Mouse (Mus musculus): ENCODE measurements around the gene Pik3c2b. TPM values are rescaled to one million over a fixed set of nuclear protein-coding genes. Genes with fewer than 3 reads are reported as not detected.
A peak's percentile ranks its signal among the peaks of the same experiment; 100 is the strongest.
"Not testable (repeated sequence)": the region's sequence is repeated elsewhere in the genome, so short reads cannot be mapped to it uniquely, and the experiment has no call there.

Pik3c2b gene
- total RNA-seq, 2 experiments from 2014 or later, result 17.9 to 20.4 TPM

DNA sequence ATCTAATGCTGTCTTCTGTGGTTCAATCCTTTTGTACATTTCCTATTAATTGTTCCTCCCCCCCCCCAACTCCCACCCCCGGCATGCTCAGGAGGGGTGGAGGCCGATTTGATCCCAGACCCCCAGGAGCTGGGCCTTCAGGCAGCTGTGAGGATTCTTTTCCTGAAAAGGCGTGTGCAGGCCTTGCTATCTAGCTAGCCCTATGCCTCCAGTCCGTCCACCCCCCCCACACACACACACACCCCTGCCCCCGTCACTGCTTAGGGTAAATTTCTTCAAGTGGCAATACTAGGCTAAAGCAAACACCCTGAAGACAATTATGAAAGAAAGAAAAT is 12.5 kb upstream of the Pik3c2b start:
- DNase-seq, result no peak
- intact Hi-C loops (cut with DNase I), result loop anchor here (10.0 kb wide), 1 partner anchor 572 kb away; no protein-coding TSS in a partner anchor

DNA sequence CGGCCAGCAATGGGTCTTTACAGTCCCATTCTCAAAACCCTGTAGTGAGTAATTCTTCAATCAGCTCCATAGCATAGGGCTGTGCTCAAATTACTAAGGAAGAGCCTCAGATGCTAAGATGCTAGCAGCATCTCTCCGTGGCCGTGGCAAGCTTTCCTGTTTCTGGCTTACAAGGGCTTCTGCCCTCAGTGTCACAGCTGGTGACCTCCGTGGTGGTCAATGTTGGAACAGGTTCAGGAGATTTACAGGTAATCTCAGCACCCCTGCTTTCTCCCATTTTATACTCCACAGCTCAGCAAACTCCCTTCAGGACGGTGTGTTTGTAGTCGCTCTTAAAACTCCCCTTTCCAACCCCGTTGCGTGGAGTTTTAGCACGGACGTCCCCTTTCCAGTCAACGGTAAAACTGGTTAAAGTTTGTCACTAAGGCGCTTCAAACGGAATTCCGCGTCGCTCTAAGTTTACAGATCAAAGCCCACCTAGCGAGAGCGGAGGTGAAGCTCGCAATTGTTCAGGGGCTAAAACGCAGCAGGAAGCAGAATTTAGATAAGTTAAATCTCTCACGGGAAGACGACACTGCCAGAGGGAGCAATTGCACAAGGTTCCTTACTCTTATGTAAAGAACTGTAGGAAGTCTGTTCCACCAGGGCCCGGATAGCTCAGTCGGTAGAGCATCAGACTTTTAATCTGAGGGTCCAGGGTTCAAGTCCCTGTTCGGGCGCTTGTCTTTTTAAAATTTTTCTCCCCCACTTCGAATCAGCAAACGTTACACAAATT is 12.0 kb upstream of the Pik3c2b start:
- DNase-seq, result peak; percentile 72 to 76
- intact Hi-C loops (cut with DNase I), result loop anchor here (10.0 kb wide), 1 partner anchor 571 kb away; no protein-coding TSS in a partner anchor

DNA sequence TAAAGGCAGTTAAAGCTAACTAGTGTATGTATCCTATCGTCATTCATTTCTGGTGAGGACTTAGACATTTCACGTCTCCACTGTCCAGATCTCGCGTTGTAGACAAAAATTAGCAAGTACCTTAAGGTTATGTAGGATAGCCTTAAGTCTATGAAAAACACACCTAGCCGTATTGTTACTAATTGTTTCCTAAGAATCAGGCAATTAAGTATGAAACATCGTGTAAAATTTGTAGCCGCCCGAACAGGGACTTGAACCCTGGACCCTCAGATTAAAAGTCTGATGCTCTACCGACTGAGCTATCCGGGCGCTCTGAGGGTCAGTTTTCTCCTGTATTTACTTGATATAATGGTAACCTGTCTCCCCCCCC is 11.4 kb upstream of the Pik3c2b start:
- DNase-seq, result peak; percentile 55 to 68
- intact Hi-C loops (cut with DNase I), result loop anchor here (10.0 kb wide), 1 partner anchor 571 kb away; no protein-coding TSS in a partner anchor

DNA sequence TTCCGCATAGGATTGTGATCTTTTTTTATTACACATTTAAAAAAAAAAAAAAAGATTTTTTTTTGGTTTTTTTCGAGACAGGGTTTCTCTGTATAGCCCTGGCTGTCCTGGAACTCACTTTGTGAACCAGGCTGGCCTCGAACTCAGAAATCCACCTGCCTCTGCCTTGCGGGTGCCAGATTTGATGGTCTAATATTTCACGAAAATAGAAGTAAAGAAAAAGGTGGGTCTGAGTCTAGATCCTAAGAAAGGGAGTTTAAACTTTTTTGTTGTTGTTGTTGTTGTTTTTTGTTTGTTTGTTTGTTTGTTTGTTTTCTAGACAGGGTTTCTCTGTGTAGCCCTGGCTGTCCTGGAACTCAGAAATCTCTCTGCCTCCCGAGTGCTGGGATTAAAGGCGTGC is 10.8 kb upstream of the Pik3c2b start:
- DNase-seq, result not testable (repeated sequence)
- intact Hi-C loops (cut with DNase I), result loop anchor here (5.0 to 10.0 kb wide), 2 partner anchors 273 to 570 kb away; partner anchors contain the start of gene Golt1a

DNA sequence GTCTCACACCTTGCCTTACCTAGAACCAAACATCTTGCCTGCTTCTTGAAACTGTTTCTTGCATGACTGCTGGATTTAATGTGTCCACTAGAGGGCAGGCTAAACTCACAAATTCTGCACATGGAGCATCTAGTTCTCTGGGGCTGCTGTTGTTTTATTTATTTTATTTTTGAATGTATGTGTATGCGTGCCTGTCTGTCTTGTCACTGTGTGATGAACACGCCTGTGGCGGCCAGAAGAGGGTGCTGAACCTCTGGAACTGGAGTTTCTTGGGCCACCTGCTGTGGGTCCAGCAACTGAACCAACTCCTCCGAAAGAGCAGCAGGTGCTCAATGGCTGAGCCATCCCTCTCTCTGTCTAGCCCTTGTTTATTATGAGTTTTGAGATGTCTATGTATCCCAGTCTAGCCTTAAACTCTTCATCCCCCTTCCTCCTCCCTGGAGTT is 5.9 kb upstream of the Pik3c2b start:
- intact Hi-C loops (cut with DNase I), result loop anchor here (1.0 to 10.0 kb wide), 4 partner anchors 48 to 565 kb away; partner anchors contain the start of gene Golt1a
- DNase-seq, result peak; percentile 55 to 63

DNA sequence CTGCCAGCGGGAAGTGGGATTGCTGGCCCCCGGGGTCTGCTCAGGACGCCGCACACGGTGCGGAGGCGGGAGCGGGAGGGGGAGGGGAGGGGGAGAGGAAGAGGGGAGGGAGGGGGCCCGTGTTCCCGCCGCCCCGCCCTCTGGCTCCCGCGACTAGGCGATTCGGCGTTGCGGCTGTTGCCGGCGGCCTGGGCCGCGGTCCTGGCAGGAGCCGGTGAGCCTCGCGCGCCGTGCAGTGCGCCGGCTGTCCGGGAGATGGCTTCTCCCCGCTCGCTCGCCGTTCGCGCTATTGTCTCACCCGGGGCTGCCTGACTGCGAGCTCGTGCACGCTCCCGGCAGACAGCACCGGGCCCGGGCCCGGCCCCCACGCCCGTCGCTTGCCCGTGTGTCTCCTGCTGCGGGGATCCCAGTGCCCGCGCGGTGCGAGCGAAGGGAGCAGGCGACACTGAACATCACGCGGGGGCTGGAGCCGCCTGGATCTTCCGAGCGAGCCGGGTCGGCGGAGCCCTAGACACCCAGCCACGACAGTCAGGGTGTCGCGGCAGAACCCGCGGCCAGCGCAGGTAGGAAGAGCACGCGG is 484 bp downstream of the Pik3c2b start:
- peak; percentile 76 to 83 for DNase-seq
- intact Hi-C loops (cut with DNase I), result loop anchor here (1.0 to 2.0 kb wide), 2 partner anchors 23 to 27 kb away; no protein-coding TSS in a partner anchor

DNA sequence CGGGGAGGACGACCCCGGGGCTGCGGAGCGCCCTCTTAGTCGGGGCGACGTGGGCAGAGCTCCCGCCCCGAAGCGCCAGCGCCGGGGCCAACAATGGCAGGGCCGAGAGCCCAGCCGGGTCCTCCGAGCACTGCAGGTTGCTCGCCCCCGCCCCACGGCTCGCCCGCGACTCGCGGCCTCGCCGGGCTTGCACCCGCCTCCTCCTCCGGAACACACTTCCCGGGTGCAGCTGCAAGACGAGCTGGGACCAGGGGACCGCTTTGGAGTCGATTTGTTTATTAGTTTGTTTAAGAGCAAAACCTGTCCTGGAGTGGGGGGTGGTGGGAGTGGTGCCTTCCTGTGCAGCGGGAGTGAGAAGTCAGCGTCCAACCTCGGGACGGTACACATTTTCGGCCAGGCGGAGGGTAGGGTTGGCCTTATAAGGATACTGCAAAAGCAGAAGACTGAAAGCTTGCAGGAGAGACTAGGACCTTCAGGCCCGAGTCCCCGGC is 1.0 kb downstream of the Pik3c2b start:
- intact Hi-C loops (cut with DNase I), result loop anchor here (1.0 to 2.0 kb wide), 2 partner anchors 22 to 27 kb away; no protein-coding TSS in a partner anchor
- DNase-seq, result peak; percentile 48 to 56

DNA sequence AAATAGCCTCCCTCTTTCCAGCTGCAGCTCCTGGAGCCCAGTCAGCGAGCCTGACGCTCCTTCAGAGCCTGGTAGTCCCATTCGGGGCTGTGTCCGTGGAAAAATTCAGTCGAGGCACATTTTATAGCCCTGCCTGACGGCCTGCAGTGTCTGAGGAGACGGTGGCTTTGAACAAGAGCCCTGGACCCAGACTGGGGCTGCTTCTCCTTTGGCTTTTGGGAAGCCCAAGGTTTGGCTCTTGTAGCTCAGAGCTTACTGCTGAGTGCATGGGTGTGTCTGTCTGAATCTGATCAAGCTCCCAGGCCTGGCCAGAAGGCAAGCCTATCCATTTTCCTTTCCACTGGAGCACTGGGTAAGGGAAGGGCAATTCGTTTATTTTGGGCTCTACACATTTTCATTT is 2.1 kb downstream of the Pik3c2b start:
- DNase-seq, result no peak
- intact Hi-C loops (cut with DNase I), result loop anchor here (2.0 kb wide), 1 partner anchor 21 kb away; no protein-coding TSS in a partner anchor

DNA sequence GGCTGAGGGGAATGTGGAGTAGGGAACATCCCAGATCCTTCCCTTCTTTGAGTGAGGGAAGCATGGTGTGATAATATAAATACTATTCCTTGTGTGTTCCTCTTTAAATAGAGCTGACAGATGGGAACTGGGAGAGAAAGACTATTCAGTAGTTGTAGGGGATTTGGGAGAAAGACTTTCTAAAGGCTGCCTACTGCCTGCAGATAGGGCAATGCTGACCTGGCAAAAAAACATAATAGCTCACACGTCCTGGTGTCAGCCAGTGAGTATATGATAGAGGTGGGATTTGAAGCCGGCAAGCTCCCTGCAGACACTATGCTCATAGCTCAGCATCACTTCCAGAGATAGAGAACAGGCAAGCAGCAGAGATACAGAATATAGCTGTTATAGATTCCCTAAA is 3.2 kb downstream of the Pik3c2b start:
- DNase-seq, result no peak
- intact Hi-C loops (cut with DNase I), result no loop called here

DNA sequence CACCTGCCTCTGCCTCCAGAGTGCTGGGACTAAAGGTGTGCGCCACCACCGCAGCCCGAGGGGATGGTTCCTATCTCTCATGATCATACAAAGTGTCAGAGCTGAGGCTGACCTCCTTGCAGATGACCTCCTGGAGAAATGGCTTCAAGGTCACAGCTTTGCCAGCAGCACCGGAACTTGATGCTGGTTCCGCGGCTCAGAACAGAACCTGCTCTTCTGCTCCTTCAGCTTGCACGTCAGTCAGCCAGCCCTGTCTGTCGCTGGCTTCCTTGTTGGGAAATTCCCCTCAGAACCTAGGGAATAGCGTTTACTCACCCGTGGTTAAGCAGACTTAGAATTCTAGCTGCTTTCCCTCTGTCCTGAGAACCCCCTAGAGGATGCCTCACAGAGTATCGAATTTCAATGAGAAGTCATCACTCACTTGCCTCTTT is 4.5 kb downstream of the Pik3c2b start:
- intact Hi-C loops (cut with DNase I), result no loop called here

DNA sequence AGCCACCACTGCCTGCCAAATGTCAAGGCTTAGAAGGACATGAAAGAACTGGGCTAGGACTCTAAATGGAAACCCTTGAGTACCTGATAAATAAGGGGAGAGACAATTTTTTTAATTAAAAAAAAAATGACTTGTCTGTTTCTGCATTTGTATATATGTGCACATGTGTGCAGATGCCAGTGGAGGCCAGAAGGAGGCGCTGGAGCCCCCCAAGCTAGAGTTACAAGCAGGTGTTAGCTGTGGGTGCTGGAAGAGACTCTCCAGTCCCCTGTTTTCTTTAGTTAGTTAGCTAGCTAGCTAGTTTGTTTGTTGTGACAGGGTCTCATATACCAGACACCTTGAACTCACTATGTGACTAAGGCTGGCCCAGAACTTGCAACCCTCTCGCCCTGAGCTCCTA is 6.4 kb downstream of the Pik3c2b start:
- intact Hi-C loops (cut with DNase I), result no loop called here
- DNase-seq, result no peak

More for the DNA sequence above, 4.5 kb downstream of the Pik3c2b start:
- DNase-seq, result no peak

DNA sequence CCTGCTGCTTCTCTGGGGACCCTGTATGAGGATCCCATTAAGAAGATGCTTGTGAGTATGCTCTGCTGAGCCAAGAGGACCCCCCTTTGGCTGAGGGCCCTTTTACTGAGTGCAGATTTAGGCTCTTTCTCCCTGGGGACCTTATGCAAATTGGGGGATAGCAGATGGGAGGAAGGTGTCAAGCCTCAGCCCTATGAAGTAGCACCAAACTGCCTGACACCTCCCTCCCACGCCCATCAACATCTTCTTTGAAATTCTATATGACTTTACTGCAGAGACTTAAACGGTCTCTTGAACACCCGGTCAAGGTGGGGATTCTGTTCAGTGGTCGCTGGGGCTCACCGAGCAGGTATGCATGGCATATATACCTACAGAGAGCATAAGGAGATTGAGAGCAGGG is 7.6 kb downstream of the Pik3c2b start:
- intact Hi-C loops (cut with DNase I), result no loop called here
- no peak for DNase-seq

DNA sequence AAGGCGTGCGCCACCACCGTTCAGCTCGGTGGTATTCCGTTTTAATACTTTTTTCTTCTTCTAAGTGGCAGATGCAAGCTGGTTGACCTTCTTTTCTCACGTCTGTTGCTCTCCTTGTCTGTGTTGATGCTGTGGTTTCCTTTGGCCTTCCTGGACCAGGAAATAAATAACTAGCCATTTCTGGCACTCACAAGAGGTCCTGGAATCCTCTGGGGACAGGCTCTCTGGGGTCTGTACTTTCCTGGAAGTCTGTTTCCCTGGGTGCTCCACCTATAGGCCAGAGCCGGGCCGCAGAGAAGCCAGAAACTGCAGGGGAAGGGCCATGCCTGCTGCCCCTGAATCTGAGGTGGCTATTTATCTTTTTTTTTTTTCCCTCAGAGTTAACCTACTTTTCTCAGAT is 8.9 kb downstream of the Pik3c2b start:
- no peak for DNase-seq
- intact Hi-C loops (cut with DNase I), result no loop called here

DNA sequence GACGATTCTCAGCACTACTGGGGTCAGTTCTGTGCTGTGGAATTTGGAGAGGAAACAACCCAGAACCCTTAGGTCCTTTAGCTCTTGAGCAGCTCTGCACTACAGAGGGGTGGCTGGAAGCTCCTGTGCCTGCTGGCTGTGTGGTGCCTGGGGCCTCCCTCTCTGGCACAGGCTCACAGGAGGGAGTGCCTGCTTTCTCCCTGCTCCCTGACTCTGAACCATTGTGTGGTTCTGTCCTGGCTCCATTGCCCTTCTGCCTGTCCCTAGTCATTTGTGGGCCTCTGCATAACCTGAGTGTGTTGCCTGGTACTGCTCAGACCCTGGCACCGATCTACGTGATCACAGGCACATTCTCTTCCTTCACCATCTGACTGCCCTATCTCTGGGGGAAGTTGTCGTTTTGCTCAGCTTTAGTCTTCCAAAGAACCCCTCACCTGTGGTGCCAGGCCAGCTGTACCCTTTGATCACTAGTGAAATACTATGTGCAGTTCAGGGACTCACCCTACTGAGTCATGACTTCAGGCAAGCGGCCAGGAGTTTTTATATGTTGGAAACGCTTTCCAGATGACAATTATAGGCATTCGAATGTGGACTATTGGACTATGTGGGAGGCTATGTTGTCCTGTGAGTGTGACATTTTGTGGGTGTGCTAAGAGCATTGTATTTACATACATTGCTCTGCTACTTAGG is 12.0 kb downstream of the Pik3c2b start:
- intact Hi-C loops (cut with DNase I), result no loop called here
- no peak for DNase-seq

DNA sequence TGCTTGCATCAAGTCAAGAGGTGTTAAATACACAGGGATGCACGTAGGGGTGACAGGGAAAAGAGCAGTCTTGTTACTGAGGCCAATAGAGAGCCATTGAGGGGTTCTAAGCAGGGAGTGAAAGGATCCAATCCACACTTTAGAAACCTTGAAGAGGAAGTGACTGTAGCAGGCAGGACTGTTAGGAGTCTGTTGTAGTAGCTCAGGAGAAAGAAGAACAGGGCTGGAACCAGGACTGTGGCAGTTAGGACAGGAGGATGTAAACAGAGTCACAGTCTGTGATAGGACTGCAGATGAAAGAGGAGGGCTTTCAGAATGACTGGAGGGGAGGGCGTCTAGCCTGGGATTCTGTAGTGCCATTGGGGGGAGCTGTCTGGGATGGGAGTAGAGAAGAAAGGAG is 14.1 kb downstream of the Pik3c2b start:
- no peak for DNase-seq
- intact Hi-C loops (cut with DNase I), result no loop called here

DNA sequence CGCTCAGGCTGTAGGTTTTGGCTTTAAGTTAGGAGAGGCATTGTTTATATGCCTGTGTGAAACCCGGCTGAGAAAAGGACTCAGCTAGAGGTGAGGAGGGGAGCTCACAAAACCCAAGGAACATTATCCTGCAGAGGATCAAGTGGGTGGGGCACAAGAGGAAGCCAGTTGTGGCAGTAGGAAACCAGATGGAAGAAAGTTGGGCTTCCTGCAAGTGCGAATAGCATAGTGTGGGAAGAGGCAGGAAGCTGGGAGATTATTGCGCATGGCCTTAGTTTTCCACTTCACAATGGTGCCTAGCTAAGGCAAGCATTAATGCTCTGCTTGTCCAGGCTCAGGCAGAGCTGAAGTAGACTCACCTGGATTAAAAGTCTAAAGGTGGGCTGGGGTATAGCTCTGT is 15.2 kb downstream of the Pik3c2b start:
- DNase-seq, result no peak
- intact Hi-C loops (cut with DNase I), result no loop called here

DNA sequence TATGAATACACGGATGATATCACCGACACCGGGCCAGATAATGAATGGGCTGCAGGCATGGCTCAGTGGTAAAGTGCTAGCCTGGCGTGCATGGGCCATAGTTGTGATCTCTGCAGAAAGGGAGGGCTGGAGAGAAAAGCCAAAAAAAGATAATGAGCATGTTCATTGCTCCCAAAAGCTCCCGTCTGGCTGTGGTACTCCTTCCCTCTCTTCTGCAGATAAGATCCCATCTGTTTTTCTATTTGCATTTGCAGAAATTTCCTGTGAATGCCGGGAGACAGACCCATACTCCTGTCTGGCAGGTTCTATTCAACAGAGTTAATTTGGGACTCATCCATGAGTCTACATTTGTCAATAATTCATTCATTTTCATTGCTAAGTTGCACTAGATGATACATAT is 17.7 kb downstream of the Pik3c2b start:
- DNase-seq, result no peak
- intact Hi-C loops (cut with DNase I), result no loop called here

DNA sequence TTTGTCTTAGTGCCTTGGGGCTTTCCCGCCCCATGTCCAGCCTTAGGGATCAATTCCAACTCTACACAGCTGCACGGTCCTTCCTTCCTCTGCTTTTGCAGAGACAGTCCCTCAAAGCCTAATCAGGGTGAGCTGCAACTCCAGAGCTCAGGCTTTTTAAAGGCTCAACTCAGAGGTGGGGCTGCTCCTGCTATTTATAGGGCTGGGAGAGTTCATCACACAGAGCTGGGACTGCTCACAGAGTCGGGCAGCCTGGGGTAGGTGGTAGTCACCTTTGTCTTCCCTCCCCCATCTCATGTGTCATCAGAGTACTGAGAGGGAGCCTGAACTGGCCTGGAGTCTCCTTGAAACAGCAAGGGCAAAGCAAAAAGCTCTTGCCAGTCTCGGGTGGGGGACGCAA is 22.8 kb downstream of the Pik3c2b start:
- DNase-seq, result peak in 1 of 2 experiments; percentile 68
- intact Hi-C loops (cut with DNase I), result loop anchor here (2.0 kb wide), 1 partner anchor 21 kb away; no protein-coding TSS in a partner anchor

DNA sequence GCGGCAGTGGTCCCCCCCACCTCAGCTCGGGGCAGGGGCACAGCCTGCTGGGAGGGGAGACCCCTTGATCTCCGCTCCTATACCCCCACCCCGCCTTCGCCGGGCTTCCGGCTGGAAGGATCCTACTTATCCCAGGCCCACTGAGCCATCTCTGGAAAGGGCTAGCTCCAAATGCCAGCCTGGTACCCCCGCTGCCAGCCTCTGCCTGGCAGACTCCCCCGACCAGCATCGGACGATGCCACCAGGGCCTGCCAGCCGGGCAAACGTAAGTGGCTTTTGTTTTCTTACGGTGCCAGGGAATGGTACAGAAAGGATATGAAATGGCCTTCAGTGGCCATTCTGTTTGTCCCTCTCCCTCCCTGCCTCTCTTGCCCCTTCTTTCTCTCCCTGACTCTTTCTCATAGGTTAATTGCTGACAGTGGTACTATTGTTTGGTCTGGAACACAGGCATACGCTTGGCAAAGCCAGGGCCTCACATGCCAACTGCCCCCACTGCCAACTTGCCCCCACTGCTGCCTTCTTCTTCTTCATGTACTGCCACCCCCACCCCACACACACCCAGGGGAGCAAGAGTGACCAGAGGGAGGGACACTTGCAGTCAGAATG is 23.3 kb downstream of the Pik3c2b start:
- intact Hi-C loops (cut with DNase I), result loop anchor here (2.0 kb wide), 1 partner anchor 22 kb away; no protein-coding TSS in a partner anchor
- DNase-seq, result no peak

Data from heart, postnatal 36 days (tissue).